Mouse (Mus musculus): ENCODE data around the gene Sertad4.

Gene Sertad4

GRCm38 (mm10) chr1:192851126-192851525 lies 4.4 kb downstream of the Sertad4 start:
- DNase-seq, result no peak

DNA sequence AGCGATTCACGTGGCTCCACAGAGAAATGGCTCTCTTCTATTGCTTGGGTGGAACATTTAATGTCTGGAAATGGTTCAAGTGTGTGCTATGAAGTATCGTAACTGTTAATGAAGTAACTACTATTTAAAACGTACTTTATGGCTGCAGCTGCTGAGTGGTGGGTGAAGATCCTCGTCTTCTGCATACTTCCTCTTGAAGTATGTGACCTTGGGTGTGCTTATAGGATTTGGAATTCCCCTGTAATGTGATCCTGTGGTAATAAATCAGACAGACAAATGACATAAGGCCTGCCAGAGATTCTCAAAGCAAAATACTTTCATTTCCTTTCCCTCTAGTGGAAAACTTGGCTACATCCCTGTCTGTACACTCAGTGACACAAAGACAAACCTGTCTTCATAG lies 5.9 kb downstream of the Sertad4 start:
- no peak for DNase-seq

GRCm38 (mm10) chr1:192847254-192847653 lies 8.3 kb downstream of the Sertad4 start:
- DNase-seq, result no peak

- no peak for DNase-seq
These were observed 14.3 kb downstream of the Sertad4 start for GRCm38 (mm10) chr1:192841094-192841813.

DNA sequence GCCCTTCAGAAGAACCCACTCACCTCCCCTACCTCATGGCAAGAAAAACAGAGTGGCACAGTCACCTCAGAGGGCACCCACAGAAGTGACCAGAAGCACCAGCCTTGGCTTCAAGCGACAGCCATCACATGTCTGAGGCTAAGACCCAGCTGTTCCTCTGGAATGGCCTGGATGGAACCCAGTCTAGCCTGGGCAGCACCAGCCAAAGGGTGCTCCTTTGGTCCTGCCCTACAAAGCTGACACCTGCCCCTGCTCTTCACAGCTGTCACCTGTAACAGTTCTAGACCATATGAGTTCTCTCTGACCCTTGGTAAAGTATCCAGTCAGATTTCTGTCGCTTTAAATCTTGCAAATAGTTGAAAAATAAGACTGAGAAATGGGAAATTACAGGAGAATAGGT lies 14.9 kb downstream of the Sertad4 start:
- DNase-seq, result no peak

- DNase-seq, result no peak
These were observed 20.3 kb downstream of the Sertad4 start for GRCm38 (mm10) chr1:192835211-192835681.

DNA sequence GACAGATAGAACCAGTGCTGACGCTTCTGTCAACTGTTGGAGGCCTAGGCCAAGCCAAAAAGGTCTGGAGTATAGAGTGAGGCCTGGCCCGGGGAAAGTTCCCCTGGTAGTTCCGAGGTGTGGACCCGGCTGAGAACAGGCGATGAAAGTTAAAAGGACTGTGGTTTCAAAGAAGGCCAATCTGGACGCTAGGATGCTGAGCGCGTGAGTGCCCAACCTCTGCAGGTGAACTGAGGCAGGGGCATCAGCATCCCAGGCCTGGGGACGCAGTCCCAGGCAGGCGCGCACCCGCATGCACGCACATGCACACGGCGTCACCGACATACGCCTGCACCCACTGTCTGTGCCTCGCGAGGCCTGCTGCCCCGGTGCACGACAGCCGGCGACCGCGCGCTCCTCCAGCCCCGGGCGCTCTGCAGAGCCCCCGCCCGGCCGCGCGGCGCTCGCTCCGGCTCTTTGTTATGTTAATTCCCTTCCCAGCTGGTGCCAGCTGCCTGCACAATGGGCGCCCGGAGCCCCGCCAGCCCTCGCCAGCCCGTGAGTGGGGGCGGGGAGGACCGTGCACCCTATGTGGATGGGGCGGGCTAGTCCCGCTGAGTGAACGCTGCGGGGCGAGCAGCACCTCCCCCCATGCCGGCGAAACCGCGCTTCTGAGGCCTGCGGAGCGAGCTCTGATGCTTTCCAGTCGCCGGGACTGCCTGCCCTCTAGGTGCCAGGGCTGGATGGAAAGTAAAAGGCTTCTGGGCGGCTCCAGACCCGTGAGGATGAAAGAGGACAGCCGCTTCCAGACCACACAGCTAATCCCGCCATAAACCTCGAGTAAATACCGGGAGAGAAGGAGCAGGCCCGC lies 21.0 kb downstream of the Sertad4 start:
- DNase-seq, result peak; percentile 38

DNA sequence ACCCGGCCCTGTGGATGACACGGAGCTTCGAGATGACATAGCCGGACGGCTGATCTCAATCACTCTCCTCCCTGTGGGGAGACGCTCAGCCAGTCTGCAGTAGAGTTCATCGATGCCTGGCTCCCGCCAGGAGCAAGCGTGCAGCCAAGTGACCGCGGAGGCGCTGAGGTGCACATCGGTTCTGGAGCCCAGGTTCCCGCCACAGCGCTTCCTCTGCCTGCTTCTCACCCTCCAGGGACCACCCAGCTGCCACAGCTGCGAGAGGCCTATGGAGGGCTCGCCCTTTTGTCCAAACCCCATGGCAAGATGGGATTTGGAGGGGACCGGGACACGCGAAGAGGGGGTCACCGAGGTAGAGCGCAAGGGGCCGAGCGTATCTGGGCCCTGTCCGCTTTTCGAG lies 22.0 kb downstream of the Sertad4 start:
- DNase-seq, result no peak

DNA sequence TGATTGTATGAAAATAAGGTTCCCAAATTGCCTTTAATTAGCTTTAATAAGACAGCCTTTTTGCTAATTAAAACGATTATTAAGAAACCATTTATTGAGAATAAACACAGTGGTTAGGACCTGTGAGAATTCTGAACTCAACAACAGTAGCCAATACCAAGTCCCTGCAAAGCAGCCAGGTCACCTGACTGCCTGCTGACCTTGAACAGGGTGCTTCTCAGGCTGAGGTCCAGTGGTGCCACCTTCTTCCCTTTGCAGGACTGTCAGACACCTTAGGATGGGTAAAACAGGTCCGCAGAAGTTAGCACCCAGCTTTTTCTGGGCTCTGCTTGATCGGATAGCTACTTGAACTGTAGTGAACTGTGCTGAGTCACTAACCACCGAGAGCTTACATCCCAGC lies 22.5 kb downstream of the Sertad4 start:
- no peak for DNase-seq

GRCm38 (mm10) chr1:192832338-192832737 lies 23.2 kb downstream of the Sertad4 start:
- no peak for DNase-seq

GRCm38 (mm10) chr1:192830444-192830843 lies 25.1 kb downstream of the Sertad4 start:
- no peak for DNase-seq

DNA sequence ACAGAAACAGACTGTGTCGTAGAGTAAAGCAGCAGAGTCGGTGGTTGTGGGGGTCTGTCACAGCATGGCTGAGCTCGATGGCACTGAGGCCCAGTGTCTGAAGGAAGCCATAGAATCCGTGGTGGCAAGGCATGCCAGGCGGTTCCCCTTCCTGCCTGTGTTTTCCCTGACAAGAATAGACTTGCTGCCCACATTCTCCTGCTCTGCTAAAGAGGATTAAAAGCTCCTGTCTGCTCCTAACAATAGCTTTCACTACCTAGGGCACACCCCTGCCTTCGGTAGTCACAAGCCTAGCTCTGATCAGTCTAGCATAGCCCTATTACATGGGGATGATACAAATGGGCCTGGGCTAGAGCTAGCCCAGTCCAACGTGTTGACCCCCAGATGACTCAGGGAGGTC lies 26.6 kb downstream of the Sertad4 start:
- no peak for DNase-seq

- no peak for DNase-seq
These were observed 27.6 kb downstream of the Sertad4 start for GRCm38 (mm10) chr1:192827955-192828354.

GRCm38 (mm10) chr1:192825746-192826145 lies 29.8 kb downstream of the Sertad4 start:
- DNase-seq, result peak; percentile 83

GRCm38 (mm10) chr1:192822652-192823525 lies 32.7 kb downstream of the Sertad4 start:
- DNase-seq, result peak; percentile 27

DNA sequence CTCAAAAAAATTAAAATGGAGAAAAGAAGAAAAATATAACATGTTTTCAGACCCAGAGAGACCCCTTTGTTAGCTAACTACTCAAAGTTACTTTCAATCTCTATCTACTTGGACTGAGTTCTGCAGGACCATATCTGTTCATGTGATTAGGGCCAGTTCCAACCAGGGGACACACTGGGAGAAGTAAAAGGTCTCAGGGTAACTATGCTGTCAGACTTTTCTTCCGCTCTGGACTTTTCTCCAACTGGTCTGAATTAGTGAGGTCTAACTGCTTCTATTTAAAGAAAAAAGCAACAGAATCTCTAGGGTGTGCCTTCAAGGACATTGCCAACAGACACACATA lies 33.3 kb downstream of the Sertad4 start:
- DNase-seq, result no peak

DNA sequence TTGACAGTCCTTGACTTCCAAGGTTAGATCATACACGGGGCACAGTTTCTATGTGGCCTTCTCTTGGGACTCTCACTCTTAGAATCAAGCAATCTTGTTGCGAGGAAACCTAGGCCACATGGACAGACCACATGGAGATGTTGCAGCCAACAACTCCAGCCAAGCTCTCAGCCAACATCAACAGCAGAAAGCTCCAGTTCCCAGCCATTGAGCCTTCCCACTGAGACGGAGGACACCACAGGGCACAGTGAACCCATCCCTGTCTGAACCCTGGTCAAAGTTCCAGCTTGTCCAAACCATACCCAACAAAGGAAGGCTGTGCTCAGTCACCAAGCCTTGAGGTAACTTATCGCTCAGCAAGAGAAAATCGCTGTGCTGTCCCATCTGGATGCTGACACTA lies 37.2 kb downstream of the Sertad4 start:
- no peak for DNase-seq

DNA sequence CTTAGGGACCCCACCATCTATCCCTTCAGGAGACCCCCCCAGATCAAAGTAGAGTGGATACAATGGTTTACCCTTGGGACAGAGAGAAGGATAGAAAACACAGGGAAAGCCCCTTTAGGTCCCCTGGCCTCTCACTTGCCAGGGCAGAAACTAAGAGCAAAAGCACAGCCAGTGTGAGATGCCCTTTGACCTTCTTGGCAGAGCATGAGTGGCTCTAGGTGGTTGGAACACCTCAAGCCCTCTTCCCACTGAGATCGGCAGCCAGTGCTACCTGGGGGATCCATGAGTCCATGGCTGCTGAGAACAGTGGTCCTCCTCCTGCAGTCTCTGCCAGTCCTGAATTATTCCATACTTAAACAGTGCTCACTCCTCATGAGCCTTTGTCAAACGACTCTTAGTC lies 39.8 kb downstream of the Sertad4 start:
- DNase-seq, result no peak

- no peak for DNase-seq
These were observed 40.9 kb downstream of the Sertad4 start for GRCm38 (mm10) chr1:192814700-192815099.

- no peak for DNase-seq
These were observed 42.8 kb downstream of the Sertad4 start for GRCm38 (mm10) chr1:192812758-192813157.

DNA sequence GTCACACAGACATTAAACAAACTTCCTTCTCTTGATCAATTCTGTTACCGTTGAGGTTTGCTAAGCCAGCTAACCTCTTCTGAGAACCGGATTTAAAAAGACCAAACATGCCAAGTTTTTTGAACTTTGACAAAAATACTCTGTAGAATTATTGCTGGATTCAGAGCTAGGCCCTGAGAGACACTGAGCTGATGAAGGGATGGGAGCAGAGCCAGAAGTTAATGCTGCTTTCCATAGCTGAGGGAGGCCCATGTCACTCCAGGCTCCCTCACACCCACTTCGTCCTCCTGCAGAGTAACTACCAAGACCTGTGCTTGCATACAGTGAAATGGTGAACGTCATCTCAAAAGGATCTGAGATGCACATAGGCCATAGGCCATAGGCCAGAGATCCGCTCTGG lies 43.3 kb downstream of the Sertad4 start:
- no peak for DNase-seq

- DNase-seq, result no peak
These were observed 49.1 kb downstream of the Sertad4 start for GRCm38 (mm10) chr1:192806168-192807157.

Data from liver (tissue).